Mouse (Mus musculus): ENCODE data around the gene 4921504E06Rik.

DNA sequence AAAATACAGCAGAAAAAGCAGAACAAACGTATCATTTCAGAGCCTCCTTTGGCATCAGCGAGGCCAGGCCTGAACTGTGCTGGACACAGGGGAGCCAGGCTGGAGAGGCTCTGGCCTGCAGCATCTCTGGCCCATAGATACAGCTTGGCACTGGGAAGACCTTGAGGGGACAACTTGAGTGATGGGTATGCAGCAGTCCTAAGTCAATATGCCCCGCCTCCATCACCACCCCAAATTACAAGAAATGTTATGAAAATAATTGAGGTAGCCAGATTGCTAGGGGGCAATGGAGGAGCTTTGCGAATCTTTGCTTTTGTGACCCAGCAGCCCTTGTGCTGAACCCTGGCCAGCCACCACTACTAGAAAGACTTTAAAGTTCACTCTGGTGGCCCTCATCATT, 104.4 kb downstream of the 4921504E06Rik start:
- TF ChIP-seq CTCF (conservative IDR thresholded peaks at IDR 0.05; ENCODE audit: low read length): no peak
- TF ChIP-seq NANOG (IDR thresholded peaks at IDR 0.05; ENCODE audit: borderline replicate concordance, low read length): no peak
